Mouse (Mus musculus): ENCODE results near the gene Triap1. TPM values are rescaled to one million over a fixed set of nuclear protein-coding genes. Genes with fewer than 3 reads are reported as not detected.

Gene Triap1
- total and polyA plus RNA-seq, 3 experiments: 59.2 to 63.2 TPM; not detected in 1

GRCm38 (mm10) chr5:115317645-115318328, 23.2 kb upstream of the Triap1 start:
- Histone ChIP-seq H3K79me2 (ENCODE audit: control insufficient read depth, insufficient read depth, low read length, poor library complexity) (no peaks in the 10 kb centered on the region), H3K9me3 (replicated peaks; ENCODE audit: insufficient read depth, low read length) (no peaks in the 10 kb centered on the region), H3K27me3 (ENCODE audit: control insufficient read depth in 1 of 2, insufficient read depth in 2 of 2, low read length in 2 of 2) (no peaks in the 10 kb centered on the region), H3K4me1 (ENCODE audit: control insufficient read depth in 1 of 2, insufficient read depth in 2 of 2, low read length in 2 of 2) (peaks cover 3 to 25% of the 10 kb centered on the region in 2 experiments), H3K9ac (ENCODE audit: control insufficient read depth, low read depth, low read length, poor library complexity, severe bottlenecking) (no peak overlapping the region), H3K36me3 (ENCODE audit: control insufficient read depth in 1 of 2, insufficient read depth in 2 of 2, low read length in 2 of 2) (peaks cover 0 to 23% of the 10 kb centered on the region in 2 experiments; a peak in 2 of 4 replicates), H3K27ac (ENCODE audit: control insufficient read depth, low read depth, low read length) (no peak overlapping the region), H3K4me3 (ENCODE audit: control insufficient read depth in 1 of 2, insufficient read depth in 1 of 2, low read depth in 2 of 2, low read length in 2 of 2) (no peak overlapping the region)
- no peak for DNase-seq (ENCODE audit: low read depth, low spot score)
- no peak for TF ChIP-seq CHD1 (IDR thresholded peaks at IDR 0.05; ENCODE audit: low read depth, low read length)
- TF ChIP-seq RAD21 (IDR thresholded peaks at IDR 0.05; ENCODE audit: low read depth, low read length): no peak
- no peak for TF ChIP-seq MYB (IDR thresholded peaks at IDR 0.05; ENCODE audit: low read depth, low read length)
- TF ChIP-seq GABPA (IDR thresholded peaks at IDR 0.05; ENCODE audit: low read depth, low read length): no peak
- no peak for TF ChIP-seq ZMIZ1 (IDR thresholded peaks at IDR 0.05; ENCODE audit: low read depth, low read length)

DNA sequence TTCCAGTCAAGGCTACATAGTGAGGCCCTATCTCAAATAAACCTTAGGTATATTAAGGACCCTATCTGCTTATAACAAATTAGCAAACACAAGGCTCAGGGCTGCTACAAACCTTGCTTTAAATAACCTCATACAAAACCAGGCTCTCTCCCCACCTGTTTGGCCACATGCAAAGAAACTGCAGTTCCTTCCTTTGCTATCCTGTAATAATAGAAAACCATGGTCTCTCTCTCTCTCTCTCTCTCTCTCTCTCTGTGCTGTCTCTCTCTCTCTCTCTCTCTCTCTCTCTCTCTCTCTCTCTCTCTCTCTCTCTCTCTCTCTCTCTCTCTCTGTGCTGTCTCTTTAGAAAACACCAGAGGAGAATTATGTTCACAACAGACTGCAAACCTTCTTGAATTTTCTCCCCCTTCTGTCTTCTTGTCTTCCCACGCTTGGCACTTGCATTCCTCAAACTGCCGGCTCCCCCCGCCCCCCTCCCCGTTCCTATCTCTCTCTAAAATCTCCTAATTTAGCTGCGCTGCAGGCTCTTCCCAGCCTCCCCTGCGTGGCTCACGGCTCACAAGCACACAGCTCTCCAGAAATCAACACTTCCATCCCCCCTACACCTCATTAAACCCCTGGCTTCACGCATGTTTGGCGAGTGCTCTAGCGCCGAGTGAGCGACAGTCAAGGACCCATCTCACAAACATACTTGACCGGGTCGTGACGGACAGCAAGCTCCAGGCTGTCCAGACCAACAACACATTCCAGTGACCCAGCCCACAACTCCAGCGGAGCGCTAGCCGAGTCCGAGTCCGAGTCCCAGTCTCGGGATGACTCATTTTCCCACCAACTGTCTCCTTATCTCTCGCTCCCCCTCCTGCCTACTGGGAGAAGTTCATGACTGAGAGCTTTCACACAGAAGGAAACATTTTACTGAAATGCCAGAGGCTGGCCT, 21.8 kb upstream of the Triap1 start:
- H3K9ac ChIP-seq (ENCODE audit: control insufficient read depth, low read depth, low read length, poor library complexity, severe bottlenecking): peak overlapping the region; percentile 78
- H3K27me3 ChIP-seq (ENCODE audit: control insufficient read depth in 1 of 2, insufficient read depth in 2 of 2, low read length in 2 of 2): no peaks in the 10 kb centered on the region
- peaks cover 3 to 12% of the 10 kb centered on the region in 2 experiments for H3K4me1 ChIP-seq (ENCODE audit: control insufficient read depth in 1 of 2, insufficient read depth in 2 of 2, low read length in 2 of 2)
- H3K27ac ChIP-seq (ENCODE audit: control insufficient read depth, low read depth, low read length): peak overlapping the region; percentile 92
- peaks cover 0 to 15% of the 10 kb centered on the region in 2 experiments; a peak in 2 of 4 replicates for H3K36me3 ChIP-seq (ENCODE audit: control insufficient read depth in 1 of 2, insufficient read depth in 2 of 2, low read length in 2 of 2)
- no peaks in the 10 kb centered on the region for H3K79me2 ChIP-seq (ENCODE audit: control insufficient read depth, insufficient read depth, low read length, poor library complexity)
- peak; percentile 87 for DNase-seq (ENCODE audit: low read depth, low spot score)
- H3K9me3 ChIP-seq (replicated peaks; ENCODE audit: insufficient read depth, low read length): no peaks in the 10 kb centered on the region
- H3K4me3 ChIP-seq (ENCODE audit: control insufficient read depth in 1 of 2, insufficient read depth in 1 of 2, low read depth in 2 of 2, low read length in 2 of 2): peak overlapping the region; percentile 66 to 76
- TF ChIP-seq GABPA (IDR thresholded peaks at IDR 0.05; ENCODE audit: low read depth, low read length) (no peak), CHD2 (IDR thresholded peaks at IDR 0.05; ENCODE audit: low read length) (no peak), GATA1 (IDR thresholded peaks at IDR 0.05; ENCODE audit: low read depth, low read length) (peak; percentile 46), POLR2AphosphoS5 (IDR thresholded peaks at IDR 0.05; ENCODE audit: borderline replicate concordance, low read depth, low read length) (no peak), RAD21 (IDR thresholded peaks at IDR 0.05; ENCODE audit: low read depth, low read length) (no peak; the same call in 1 of the 2 replicates), ZNF384 (IDR thresholded peaks at IDR 0.05; ENCODE audit: low read depth, low read length) (no peak), HCFC1 (IDR thresholded peaks at IDR 0.05; ENCODE audit: low read depth, low read length) (no peak), ZC3H11A (IDR thresholded peaks at IDR 0.05; ENCODE audit: low read depth, low read length) (no peak), NRF1 (IDR thresholded peaks at IDR 0.05; ENCODE audit: insufficient read depth, low read depth, low read length, poor library complexity, severe bottlenecking) (no peak), MXI1 (IDR thresholded peaks at IDR 0.05; ENCODE audit: low read depth, low read length) (peak; percentile 55; the same call in 1 of the 2 replicates), CTCF (IDR thresholded peaks at IDR 0.05 in 2 of 3, conservative IDR thresholded peaks at IDR 0.05 in 1 of 3; ENCODE audit: control insufficient read depth in 1 of 3, insufficient read depth in 1 of 3, low read depth in 2 of 3, low read length in 3 of 3, poor library complexity in 1 of 3, severe bottlenecking in 1 of 3) (peak in 2 of 3 experiments; percentile 23 to 25; a peak in 2 of 6 replicates), CHD1 (IDR thresholded peaks at IDR 0.05; ENCODE audit: low read depth, low read length) (no peak), SMC3 (IDR thresholded peaks at IDR 0.05; ENCODE audit: low read depth, low read length) (no peak), TCF12 (IDR thresholded peaks at IDR 0.05; ENCODE audit: low read depth, low read length) (no peak), UBTF (IDR thresholded peaks at IDR 0.05; ENCODE audit: borderline replicate concordance, insufficient read depth, low read depth, low read length) (no peak), KAT2A (conservative IDR thresholded peaks at IDR 0.05; ENCODE audit: low read depth, low read length) (no peak), MYB (IDR thresholded peaks at IDR 0.05; ENCODE audit: low read depth, low read length) (no peak), ZKSCAN1 (IDR thresholded peaks at IDR 0.05; ENCODE audit: low read depth, low read length) (no peak), ELF1 (IDR thresholded peaks at IDR 0.05; ENCODE audit: low read depth, low read length) (no peak), MEF2A (IDR thresholded peaks at IDR 0.05; ENCODE audit: extremely low read depth, insufficient replicate concordance, low read depth, low read length, poor library complexity, severe bottlenecking) (no peak), ZMIZ1 (IDR thresholded peaks at IDR 0.05; ENCODE audit: low read depth, low read length) (peak; percentile 54; the same call in 1 of the 2 replicates), TBP (IDR thresholded peaks at IDR 0.05; ENCODE audit: low read depth, low read length) (no peak), POLR2A (IDR thresholded peaks at IDR 0.05; ENCODE audit: control insufficient read depth in 1 of 2, insufficient read depth in 1 of 2, low read depth in 1 of 2, low read length in 2 of 2, poor library complexity in 1 of 2) (peak in 1 of 2 experiments; percentile 45; a peak in 1 of 4 replicates), SIN3A (IDR thresholded peaks at IDR 0.05; ENCODE audit: low read length) (peak; percentile 11; the same call in 1 of the 2 replicates), TAL1 (IDR thresholded peaks at IDR 0.05; ENCODE audit: low read length) (peak; percentile 29; the same call in 1 of the 2 replicates), MYC (IDR thresholded peaks at IDR 0.05; ENCODE audit: low read depth, low read length) (0 out of 2 replicates have a peak, but pooled peaks have one; percentile 17)
